Mouse (Mus musculus) bone marrow, adult 2 months (tissue): ENCODE results near the gene Wdpcp.

ENCODE experiments used
- CTCF ChIP-seq: fragments of 200-500 bp; IDR thresholded peaks from 2 replicates; pipeline ENCODE4 v1.5.1; 2011; ENCODE audit warnings: low read length, control low read depth; ENCODE audit not compliant: control insufficient read depth, insufficient read depth
- POLR2A ChIP-seq: fragments of 200-500 bp; IDR thresholded peaks from 2 replicates; pipeline ENCODE4 v1.6.1; 2011; ENCODE audit warnings: low read depth, mild to moderate bottlenecking, control low read depth, low read length, borderline replicate concordance; ENCODE audit not compliant: control insufficient read depth

- TF ChIP-seq POLR2A: no peak
- TF ChIP-seq CTCF: no peak
Measured at GRCm38 (mm10) chr11:21726329-21726728, 154.3 kb downstream of the Wdpcp start.
